Mouse (Mus musculus) layer of hippocampus, postnatal 36 days (tissue): ENCODE results near the gene Rpl37. TPM values are rescaled to one million over a fixed set of nuclear protein-coding genes. Genes with fewer than 3 reads are reported as not detected.

Experiments used
- DNase-seq, 2 experiments: peaks; one replicate each; pipeline ENCODE4 v3.0.0; 2022
- total RNA-seq, 2 experiments: library from RNA; stranded (reverse); gene quantifications; 2 replicates each; pipeline ENCODE4 v1.2.3; 2021

Gene Rpl37
- 100 to 1,000 TPM; 277 to 293 TPM for total RNA-seq

DNA sequence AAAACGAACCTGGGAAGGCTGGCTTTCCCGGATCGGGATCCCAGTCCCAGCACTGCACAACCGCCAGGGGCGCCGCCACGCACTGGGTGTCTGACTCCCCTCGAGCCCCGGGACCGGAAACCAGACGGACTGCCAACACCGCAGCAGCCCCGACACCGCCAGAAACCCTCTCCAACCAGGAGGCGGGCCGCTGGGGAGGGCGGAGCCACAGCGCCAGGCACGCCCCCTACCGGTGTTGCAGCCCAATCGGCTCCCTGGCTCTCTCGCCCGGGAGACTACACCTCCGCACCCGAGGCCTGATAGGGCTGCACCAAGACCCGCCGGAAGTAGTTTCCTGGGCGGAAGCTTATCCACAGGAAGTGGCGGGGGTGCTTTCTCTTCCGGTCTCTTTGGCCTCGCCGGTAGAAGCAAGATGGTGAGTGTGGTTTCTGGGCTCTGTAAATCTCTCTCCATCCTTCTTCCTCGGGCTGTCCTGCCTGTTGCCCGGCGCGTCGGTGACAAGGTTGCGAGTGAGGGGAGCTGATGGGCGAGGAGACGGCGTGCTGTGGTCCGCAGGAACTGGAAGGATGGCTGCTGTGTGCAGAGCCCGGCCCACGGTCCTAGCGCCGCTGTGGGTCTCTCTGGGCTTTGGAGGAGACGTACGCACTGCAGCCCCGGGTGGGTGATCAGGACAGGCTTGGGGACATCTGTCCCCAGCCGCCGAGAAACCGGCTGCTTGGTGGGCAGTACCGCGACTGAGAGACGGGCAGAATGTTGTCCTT lies at the start of gene Rpl37:
TSS of gene Rpl37 (plus strand) at position 376 of the 761 bp plus-strand sequence.
- peak; percentile 99 for DNase-seq

DNA sequence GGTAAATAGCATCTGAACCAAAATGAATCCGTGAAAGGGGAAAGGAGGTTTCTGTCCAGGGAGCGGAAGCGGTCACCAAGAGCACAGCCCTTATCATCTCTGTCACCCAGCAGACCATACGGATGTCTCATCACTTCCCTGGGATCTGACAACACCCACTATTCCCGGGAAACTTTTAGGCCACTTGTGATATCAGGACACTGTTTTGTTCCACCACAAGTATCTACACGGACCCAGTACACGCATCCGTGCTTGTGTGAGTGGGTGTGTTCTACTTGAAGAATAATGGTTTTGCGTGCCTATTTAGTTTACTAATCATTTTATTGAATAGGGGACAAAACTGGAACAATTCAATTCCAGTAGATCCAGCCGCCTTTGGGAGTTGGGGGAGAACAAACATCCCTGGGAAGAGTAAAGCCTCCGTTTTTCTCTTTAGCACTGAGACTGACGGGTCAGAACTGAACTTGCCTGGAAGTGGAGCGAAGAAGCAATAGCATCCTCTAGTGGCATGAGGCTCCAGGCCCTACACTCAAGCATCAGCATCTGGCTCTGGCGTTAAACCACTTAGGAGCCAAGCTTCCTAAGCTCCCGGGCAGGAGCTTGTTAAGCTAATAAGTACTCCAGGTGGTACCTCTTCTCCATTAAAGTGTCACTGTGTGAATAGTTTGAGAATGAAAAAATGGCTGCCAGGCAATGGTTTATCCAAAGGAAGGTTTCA lies 47.5 kb upstream of the Rpl37 start:
- peak; percentile 33 for DNase-seq

DNA sequence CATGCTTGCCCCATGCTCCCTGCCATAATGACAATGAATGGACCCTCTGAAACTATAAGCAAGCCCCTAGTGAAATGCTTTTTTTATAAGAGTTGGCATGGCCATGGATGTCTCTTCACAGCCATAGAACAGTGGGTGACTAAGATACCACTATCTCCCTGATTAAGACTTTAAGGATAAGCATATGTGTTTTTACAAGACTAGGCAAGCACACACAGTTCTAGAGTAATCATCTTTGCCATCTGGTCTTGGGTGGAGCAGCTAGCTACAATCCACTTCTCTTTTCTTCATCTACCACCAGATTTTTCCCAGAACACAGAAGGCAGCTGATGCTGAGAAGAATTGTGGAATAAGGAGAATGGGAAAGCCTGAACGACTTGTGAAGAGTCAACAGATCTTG lies 35.2 kb upstream of the Rpl37 start:
- no peak for DNase-seq

DNA sequence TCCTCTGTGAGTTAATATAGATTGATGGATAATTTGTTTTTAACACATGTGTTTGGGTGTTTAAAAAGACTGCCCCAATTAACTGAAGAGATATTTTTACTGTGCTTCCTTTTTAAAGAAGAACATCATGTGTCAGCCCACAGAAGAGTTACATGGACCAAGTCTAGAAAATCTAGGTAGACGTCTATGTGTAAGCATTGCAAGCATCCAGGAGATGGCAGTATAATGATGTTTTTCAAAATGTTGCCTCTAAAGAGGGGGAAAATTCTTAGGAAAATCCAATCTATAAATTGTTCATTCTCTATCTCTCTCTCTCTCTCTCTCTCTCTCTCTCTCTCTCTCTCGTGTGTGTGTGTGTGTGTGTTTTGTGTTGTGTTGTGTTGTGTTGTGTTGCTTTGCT lies 30.3 kb upstream of the Rpl37 start:
- DNase-seq: no peak

DNA sequence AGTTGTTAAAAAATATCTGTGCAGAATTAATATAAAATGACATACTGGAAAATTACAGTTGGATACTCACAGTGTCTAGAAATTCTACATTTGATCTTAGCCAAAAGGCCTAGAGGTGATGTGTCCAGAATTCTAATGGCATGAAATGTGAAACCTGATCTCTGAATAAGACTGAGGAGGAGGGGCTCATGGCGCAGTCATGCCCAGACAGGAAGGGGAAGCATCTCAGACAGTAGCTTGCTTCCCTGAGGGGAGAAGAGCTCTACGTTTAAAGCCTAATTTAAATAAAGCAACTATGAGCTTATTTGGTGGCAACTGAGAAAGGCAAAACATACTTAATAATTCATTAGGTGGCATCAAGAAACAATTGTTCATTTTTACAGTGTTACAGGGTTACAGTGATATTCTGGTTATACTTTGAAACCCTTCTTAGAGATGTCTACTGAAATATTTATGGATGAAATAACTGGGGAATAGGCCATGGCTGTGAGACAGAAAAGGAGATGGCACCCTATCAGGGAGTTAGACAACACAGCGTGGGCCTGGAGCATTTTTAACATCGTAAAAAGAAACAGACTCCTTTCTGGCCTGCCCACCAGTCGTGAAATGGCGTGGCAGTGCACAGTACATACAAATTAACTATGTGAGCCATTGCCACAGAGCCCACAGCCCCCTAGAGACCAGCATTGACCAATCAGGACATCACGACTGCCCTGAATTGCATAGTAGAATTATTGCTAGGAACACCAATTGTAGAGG lies 27.4 kb upstream of the Rpl37 start:
- no peak for DNase-seq

DNA sequence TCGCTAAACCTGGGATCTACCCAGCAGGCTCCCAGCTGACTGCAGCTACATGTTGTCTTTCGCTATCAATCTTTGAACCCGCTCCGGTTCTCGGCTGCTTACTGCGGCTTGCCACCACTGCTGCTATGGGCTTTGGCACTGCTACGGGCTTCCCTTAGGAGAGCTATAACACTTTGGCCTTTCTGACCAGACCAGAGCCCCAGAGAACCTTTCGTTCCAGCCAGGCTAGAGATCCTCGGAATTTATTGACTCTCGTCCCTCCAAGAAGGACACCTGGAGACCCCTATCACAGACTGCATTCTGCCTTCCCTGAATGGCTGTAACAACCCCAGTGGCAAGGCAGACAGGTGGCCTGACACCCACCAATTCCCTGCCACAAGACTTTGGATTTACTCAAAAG lies 26.3 kb upstream of the Rpl37 start:
- no peak for DNase-seq

DNA sequence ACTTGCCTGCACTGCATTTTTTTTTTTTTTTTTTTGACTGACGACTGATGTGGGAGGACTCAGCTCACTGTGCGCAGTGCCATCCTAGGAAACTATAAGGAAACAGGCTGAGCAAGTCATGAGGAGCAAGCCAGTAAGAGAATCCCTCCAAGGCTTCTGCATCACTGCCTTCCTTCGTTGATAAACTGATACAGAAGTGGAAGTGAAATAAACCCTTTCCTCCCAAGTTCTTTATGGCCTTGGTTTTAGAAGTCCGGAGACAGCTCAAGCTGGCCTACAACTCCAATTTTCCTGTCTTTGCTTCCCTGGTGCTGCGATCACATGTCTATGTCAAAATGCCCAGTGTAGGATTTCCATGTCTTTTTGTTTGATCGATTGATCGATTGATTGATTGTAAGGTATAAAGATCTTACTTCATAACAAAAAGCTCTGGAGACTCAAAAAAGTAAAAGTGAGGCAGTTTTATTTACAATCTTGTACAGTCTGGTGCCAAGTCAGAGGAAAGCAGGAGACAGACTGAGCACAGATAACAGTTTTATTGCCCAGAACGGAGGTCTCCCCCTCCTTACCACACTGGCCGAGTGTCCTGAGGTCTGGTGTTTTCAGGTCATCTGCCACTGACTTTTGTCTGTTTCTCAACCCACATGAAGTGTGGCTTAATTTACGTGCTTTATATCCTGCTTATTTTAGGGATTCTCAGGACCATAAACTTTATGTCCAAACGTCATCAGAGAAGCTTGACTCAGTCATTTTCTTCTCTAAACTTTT lies 20.7 kb upstream of the Rpl37 start:
- no peak for DNase-seq

DNA sequence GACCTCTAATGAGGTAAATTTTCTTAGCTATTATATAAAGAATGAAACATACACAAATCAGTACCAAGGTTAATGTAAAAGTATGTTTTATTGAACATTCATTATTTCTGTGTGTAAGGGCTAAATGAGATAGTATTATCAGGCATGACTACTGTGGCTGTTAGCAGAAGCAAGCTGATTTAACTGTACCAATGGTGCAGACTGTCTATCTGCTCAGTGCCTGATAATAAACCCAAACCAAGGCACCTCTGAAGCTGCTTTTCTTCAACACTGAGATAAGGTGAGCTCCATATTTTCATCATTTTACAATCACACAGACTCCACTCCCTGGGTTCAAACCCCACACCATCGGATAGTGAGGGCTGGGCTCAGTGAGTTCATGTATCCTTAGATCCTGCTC lies 19.1 kb upstream of the Rpl37 start:
- no peak for DNase-seq

DNA sequence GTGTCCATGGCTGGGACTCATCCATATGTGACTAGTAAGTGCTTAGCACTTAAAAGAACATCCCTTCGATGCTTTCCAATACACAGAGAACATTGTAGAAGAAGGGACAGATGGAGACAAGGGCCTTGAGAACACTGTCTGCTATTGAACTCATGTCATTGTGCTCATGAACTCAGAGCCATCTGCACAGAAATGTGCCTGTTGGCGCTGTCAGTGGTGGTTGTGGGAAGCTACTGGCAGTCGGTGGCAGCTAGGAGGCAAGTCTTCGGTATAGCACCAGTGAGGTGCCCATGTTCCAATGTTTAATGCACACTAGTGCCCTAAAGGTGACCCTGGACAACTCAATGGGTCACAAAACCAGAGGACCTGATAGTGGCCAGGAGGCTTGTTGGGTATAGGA lies 14.1 kb upstream of the Rpl37 start:
- peak; percentile 46 to 55 for DNase-seq

DNA sequence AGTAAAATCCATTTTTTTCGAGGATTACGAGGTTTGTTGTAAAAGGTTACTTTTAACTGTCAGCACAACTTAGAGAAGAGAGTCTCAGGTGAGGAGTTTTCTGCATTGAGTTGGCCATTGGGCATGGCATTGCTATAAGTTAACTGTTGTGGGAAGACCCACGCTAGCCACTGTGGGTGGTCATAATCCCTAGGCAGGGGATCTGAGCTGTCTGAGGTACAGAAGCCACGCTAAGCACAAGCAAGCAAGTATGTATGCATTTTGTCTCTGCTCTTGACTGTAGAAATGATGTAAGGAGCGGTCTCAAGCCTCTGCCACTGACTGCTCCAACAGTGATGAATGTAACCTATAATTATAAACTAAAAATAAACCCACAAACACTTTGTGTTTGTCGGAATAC lies 10.6 kb upstream of the Rpl37 start:
- DNase-seq: no peak

DNA sequence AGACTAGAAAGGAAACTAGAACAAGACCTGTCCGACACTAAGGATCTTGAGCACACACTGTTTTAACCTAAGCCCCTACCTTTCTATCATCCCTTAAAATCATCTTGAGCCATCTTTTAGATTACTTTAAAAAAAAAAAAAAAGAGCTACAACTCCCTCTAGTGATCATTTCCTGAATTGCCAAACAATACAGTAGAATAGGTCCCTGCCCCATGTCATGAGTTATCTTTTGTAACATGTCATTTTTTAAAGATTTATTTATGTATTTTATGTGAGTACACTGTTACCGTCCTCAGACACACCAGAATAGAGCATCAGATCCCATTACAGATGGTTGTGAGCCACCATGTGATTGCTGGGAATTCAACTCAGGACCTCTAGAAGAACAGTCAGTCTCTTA lies 10.2 kb upstream of the Rpl37 start:
- no peak for DNase-seq

DNA sequence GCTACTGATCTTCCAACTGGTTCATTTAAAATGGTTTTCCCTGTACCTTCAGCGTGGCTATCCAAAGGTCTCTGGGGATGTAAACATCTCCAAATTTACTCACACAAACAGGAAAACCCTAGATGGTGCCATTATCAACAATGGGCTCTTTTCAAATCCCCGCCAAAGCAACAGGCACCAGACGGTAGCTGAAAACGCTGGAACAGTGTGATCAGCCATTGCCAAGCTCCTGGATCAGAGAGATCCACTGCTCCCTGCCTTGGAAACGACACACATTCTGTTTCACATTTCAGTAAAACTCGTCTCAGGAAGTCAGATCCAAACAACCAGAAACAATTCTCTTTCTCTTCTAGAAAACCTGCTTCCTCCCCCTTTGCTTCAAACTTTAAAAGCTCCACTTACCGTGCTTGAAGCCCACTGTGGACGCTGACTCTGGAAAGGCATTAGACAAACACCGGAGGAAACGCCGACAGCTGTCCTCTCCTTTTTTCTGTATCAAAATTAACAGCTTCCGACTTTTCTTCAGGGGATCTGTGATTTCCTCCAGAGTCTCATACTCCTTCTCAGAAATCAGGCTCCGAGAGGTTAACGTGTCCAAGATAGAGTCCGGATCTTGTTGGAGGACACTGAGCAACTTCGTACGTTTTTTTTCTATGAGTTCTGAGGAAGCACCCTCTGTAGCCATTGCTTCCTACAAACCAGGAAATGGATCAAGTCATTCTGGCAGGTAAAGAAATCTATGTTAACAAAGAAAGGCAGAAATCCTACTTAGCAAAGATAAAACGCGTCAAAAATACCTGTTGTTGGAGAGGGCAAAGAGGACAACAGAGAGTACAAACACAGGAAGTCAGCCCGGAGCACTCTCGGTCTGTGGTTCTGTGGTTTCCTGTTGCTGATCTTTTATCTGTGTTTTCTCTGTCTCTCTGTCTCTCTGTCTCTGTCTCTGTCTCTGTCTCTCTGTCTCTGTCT lies 8.5 kb upstream of the Rpl37 start, which contains the start of gene Card6:
TSS of gene Card6 (minus strand) at position 854 of the 969 bp plus-strand sequence.
- peak; percentile 38 to 47 for DNase-seq

DNA sequence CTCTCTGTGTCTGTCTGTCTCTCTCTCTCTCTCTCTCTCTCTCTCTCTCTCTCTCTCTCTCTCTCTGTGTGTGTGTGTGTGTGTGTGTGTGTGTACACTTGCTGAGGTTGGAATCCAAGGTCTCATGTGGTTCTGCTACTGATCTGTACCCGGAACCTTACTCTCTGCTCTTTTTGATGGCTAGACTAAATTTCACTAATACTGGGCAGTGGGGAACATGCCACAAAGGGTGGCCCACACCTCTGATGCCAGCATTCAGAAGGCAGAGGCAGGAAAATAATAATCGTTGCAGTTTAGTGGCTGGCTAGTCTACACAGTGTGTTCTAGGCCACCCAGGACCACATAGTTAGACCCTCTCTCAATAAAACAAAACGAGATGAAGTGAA lies 7.8 kb upstream of the Rpl37 start:
- DNase-seq: no peak

DNA sequence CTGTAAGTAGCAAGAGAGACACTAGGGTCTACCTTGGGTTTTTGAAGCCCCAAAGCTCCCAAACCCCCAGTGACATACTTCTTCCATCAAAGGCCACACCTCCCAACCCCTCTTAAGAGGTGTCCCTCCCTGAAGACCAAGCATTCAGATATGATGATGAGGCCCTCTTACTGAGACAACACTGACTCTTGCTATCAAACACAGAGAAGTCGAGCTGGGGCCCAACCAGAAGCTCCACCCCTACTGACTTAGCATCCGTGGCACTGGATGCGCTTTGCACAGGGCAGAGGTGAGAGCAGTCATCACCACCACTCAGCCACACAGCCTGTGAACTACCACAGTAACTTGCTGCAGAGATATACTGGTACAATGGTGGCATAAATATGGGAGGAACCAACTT lies 3.8 kb upstream of the Rpl37 start:
- no peak for DNase-seq

DNA sequence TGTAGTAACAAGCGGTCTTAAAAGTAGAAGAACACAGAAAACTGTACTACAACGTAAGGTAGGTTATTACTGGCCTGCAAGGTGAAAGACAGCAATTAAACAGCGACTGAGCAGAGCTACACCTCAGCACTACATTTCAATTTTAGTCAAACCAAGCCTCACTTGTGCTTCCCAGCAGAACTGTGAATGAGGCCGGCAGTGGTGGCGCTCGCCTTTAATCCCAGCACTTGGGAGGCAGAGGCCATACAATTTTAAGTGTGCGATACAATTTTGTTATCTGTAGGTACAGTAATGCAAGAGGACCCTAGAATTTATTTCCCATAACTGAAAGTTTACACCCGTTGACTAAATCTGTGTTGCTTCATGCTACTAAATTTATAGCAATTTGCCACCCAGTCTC lies 1.3 kb upstream of the Rpl37 start:
- no peak for DNase-seq

DNA sequence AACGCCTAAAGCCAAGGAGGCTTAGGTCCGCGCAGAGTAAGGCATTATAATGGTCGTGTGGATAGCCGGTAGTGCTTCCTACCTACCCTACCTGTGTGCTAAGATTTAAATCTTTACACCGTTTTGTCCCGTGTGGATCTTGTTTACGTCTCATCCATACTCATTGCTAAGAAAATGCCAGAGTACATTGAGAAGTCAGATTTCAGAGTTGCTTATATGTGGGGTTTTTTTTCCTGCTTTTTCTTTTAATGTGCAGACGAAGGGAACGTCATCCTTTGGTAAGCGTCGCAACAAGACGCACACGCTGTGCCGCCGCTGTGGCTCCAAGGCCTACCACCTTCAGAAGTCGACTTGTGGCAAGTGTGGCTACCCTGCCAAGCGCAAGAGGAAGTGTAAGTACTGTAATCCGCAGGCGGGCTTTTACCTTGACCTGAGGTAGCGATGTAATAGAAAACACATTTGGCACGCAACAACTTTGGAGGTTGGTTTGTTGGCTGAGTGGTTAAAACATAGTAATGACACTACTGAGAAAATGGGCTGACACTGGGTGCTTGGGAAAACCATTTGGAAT lies 671 bp downstream of the Rpl37 start:
- no peak for DNase-seq

DNA sequence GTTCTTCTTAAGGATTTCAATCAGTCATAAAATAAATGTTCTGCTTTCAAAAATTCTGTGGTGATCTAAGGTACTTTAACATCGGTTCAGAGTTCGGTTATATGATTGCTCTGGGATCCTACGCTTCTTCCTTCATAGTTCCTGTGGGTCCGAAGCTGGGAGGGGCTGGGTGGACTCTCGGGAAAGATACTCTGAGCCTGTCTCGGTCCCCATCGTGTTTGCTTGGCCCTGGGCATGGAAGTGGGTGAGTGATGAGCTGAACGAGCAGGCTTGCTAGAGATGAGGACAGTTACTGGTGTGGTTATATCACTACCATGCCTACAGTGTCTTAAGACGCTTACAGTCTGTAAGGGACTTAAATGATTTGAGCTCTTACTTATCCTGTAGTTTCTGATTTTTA lies 2.2 kb downstream of the Rpl37 start:
- DNase-seq: no peak

DNA sequence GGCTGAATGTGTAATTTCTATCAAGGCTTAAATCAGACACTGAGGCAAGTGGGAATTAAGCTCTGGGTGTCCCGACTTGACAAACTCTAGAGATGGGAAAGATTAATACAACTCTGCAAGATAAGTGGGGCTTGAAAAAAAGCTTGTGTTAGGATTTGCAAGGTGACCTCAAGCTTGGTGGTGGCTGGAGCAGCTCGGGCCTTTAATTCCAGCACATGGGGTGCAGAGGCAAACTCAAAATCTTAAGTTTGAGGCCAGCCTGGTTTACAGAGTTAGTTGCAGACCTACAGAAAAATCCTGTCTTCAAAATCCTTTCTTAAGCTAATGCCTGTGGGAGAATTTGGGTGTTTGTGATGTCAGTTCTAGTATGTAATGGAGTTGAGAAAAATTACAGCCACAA lies 2.7 kb downstream of the Rpl37 start:
- no peak for DNase-seq

DNA sequence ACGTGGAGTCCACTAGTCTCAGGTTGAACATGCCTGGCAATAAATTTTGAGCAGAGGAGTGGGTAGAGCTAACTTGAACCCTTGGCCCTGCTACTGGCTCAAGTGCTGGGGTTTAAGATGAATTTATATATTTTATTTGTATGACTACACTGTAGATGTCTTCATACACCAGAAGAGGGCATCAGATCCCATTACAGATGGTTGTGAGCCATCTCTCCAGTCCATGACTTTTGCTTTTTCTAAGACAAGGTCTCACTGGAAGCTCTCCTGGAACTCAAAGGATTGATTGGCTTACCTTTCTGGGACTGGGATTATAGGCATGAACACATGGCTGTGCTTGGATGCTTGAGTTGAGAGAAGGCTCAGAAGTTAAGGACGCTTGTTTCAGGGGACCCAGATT lies 3.3 kb downstream of the Rpl37 start:
- DNase-seq: no peak

DNA sequence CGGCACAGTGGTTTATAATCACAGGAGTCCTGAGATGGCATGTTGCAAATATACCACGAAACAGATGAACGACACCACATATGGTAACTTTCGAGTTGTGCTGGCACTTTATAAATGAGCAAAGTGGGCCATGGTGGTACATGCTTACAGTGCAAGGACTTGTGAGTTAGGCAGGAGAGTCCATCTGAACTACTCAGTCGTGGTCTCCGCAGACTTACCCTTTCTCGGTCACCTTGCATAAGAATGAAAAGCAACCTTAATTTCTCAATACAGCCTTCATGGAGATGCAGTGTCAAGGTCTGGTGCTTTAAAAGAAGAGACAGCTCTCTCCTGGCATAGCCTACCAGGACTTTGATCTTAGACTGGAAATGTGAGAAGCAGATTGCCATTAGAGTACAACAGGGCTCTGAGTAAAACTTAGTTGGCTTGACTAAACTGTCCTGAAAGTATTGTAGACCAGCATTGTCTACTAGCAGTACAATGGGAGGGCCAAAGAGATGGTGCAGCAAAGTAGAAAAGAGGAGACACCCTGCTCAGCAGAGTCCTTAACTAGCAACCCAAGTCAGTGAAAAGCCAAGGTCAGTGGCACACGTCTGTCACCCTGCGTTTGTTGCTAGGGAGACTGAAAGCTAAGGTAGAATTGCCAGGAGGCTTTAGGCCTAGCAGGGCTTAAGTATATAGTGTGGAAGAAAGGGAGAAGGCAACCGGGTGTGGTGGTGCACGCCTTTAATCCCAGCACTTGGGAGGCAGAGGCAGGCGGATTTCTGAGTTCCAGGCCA lies 5.3 kb downstream of the Rpl37 start:
- no peak for DNase-seq
